Mouse (Mus musculus): Measurements from ENCODE around the gene Zfp383.

DNA sequence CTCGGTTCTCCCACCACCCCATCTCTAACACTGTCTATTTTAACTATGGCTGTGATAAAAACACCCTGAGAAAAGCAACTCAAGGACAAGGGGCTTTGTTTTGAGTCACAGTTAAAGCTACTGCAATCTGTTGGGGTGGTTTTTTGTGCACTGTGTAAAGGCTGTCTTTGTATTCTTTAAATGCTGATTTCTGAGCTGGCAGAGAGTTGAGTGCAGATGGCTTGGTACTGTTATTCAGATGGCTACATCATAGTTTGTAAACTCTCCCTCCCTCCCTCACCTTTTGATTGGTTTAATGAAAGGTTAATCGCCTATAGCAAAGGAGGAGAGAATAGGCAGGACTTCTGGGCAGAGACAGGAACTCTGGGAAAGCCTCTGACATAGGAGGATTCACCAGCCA is 36.2 kb downstream of the Zfp383 start:
- TF ChIP-seq CTCF (IDR thresholded peaks at IDR 0.05; ENCODE audit: insufficient read depth, low read depth, low read length) (no peak), POLR2A (IDR thresholded peaks at IDR 0.05; ENCODE audit: insufficient read depth, low read depth, low read length) (no peak)

All from olfactory bulb, adult 2 months (tissue).